Mouse (Mus musculus) lung, embryonic 15.5 days (tissue): ENCODE data around the gene Exo5. TPM values are rescaled to one million over a fixed set of nuclear protein-coding genes. Genes with fewer than 3 reads are reported as not detected.

Source experiments
- ATAC-seq: fragments of 200-750 bp; cut with Nextera tagmentation; 2 replicates; pipeline ENCODE4 v1.8.0; 2017; ENCODE audit warnings: moderate number of reproducible peaks, borderline replicate concordance; ENCODE audit not compliant: low FRiP score, low TSS enrichment; ENCODE audit errors: extremely low read depth
- H3K27ac ChIP-seq: fragments of 300-500 bp; sonication (generic); 2 replicates; pipeline ENCODE4 v1.5.1; 2015; ENCODE audit warnings: moderate library complexity, mild to moderate bottlenecking, inconsistent platforms
- H3K27me3 ChIP-seq: fragments of 300-500 bp; sonication (generic); 2 replicates; pipeline ENCODE4 v1.6.1; 2015; ENCODE audit warnings: inconsistent platforms
- H3K36me3 ChIP-seq: fragments of 300-500 bp; sonication (generic); 2 replicates; pipeline ENCODE4 v1.6.1; 2015; ENCODE audit warnings: inconsistent platforms
- H3K4me1 ChIP-seq: fragments of 300-500 bp; sonication (generic); 2 replicates; pipeline ENCODE4 v1.6.1; 2015; ENCODE audit warnings: inconsistent platforms
- H3K4me2 ChIP-seq: fragments of 300-500 bp; sonication (generic); 2 replicates; pipeline ENCODE4 v1.6.1; 2015; ENCODE audit warnings: inconsistent platforms, mild to moderate bottlenecking, moderate library complexity
- H3K4me3 ChIP-seq: fragments of 300-500 bp; sonication (generic); 2 replicates; pipeline ENCODE4 v1.5.1; 2015; ENCODE audit warnings: mild to moderate bottlenecking, inconsistent platforms
- H3K9ac ChIP-seq: fragments of 300-500 bp; sonication (generic); 2 replicates; pipeline ENCODE4 v1.6.1; 2015; ENCODE audit warnings: inconsistent platforms
- H3K9me3 ChIP-seq: fragments of 300-500 bp; sonication (generic); 2 replicates; pipeline ENCODE4 v1.6.1; 2016; ENCODE audit warnings: inconsistent platforms
- WGBS: fragments of 180-500 bp; shearing (Covaris S2); methylation state at CpG from one replicate; pipeline ENCODE4 v1.1.7; 2015; 5-methylcytosine and 5-hydroxymethylcytosine counted together
- microRNA-seq: library from miRNA; unstranded; fragments of <30 nt; microRNA quantifications from one replicate; pipeline ENCODE4, GENCODE M21; 2016
- polyA plus RNA-seq: library from polyadenylated mRNA; unstranded; fragments of >200 nt; fragmentation: Nextera tagmentation; extraction: Ambion mirVana; gene quantifications from 2 replicates; pipeline ENCODE4 v1.2.1, GENCODE M21; 2015

The Exo5 gene
- polyA plus RNA-seq, 1 experiment from 2014 or later = 27.9 TPM

DNA sequence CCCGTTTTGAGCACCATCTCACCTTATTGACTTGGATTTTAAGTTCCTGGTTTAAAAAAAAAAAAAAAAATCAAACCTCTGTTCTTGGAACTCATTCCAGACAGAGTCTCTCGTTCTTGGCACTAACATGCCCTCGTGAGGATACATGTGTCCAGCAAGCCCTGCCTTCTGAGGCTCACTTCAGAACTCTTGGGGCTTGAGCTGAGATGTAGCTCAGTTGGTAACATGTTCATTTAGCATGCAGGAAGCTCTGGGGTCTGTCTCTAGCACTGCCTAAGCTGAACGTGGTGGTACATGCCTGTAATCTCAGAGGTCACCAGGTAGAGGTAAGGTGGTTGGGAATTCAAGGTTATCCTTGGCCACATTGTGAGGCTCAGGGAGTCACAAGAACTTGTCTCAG lies 38.7 kb downstream of the Exo5 start:
- Histone ChIP-seq H3K4me3 (no peak overlapping the region), H3K4me1 (peaks cover 16% of the 10 kb centered on the region), H3K4me2 (no peak overlapping the region), H3K27me3 (no peaks in the 10 kb centered on the region), H3K36me3 (no peaks in the 10 kb centered on the region), H3K9ac (no peak overlapping the region), H3K27ac (no peak overlapping the region), H3K9me3 (no peaks in the 10 kb centered on the region)
- WGBS = 10% methylated on average over 4 of the region's 4 CpGs
- ATAC-seq = no peak

DNA sequence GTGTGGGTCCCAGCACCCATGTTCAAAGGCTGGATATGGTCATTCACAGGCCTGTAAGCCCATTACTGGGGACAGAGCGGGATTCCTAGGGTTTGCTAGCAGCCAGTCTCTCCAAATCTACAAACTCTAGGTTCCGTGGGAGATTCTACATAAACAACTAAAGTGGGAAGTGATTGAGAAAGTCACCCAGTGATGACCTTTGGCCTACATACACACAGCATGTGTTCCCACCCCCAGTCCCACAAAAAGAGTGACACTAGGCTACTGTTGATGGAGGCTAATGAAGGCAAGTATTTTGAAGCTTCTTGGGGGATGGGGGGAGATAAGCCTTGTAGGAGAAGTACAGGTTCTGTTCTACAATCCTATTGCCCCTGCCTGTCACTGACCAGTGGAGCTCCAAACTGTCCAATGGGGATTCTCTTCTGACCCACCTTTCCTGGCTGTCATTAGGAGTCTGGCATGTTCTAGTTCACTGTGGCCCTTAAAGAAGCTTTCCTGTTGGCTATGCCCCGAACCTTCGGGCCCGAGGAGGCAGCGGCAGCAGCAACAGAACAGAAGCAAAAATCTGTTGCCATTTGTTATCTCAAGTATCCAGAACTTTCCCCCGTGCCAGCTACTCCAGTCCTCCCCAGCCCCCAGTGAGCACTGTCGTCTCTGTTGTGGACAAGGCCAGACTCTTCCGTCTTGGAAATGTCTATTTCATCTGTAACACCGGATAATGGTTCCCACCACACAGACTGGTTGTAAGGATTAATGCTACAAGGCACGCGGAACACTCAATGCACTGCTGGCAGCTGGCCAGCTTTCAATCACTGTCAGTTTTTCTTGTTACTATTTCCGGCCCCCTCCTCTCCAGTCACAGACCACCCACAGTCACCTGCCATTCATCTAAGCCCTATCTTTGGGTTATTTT lies 39.4 kb downstream of the Exo5 start:
- no peak overlapping the region for H3K4me3 ChIP-seq
- H3K4me2 ChIP-seq = 0 out of 2 replicates have a peak overlapping the region, but pooled peaks have one; percentile 22
- H3K9me3 ChIP-seq = no peaks in the 10 kb centered on the region
- no peak for ATAC-seq
- no peak overlapping the region for H3K27ac ChIP-seq
- H3K9ac ChIP-seq = no peak overlapping the region
- WGBS = 11% methylated on average over 13 of the region's 13 CpGs
- no peaks in the 10 kb centered on the region for H3K27me3 ChIP-seq
- H3K36me3 ChIP-seq = no peaks in the 10 kb centered on the region
- peaks cover 16% of the 10 kb centered on the region for H3K4me1 ChIP-seq

DNA sequence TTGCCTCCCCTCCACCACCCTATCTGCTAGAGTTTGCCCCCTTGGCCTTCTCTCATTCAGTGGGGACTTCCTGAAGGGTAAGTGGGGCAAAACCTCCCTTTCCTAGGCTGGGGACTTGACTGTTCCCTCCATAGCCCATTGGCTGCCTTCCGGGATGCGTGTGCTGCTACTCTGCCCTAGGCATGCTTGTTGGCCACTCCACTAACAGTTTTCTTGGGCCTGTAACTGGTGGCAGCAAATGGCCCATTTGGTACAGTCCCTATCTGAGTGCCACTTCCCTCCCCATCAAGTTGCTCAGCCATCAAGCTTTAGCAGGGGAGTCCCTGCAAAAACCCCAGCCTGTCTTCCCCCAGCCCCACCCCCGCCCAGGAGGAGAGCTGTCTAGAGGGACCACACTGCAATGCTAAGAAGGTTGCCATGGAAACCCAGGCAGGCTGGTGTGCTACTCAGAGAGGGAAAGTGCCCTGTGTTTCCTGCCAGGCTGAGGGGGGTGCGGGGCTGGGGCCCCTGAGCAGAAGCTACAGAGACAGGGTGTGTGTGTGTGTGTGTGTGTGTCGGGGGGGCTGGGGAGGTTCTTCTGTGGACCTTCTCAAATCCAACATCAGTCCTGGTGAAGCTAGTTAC lies 42.7 kb downstream of the Exo5 start:
- Histone ChIP-seq H3K4me3 (no peak overlapping the region), H3K36me3 (no peaks in the 10 kb centered on the region), H3K9ac (no peak overlapping the region), H3K4me1 (peaks cover 16% of the 10 kb centered on the region), H3K27me3 (no peaks in the 10 kb centered on the region), H3K27ac (no peak overlapping the region), H3K9me3 (no peaks in the 10 kb centered on the region), H3K4me2 (no peak overlapping the region)
- ATAC-seq = no peak
- 39% methylated on average over 5 of the region's 5 CpGs for WGBS

DNA sequence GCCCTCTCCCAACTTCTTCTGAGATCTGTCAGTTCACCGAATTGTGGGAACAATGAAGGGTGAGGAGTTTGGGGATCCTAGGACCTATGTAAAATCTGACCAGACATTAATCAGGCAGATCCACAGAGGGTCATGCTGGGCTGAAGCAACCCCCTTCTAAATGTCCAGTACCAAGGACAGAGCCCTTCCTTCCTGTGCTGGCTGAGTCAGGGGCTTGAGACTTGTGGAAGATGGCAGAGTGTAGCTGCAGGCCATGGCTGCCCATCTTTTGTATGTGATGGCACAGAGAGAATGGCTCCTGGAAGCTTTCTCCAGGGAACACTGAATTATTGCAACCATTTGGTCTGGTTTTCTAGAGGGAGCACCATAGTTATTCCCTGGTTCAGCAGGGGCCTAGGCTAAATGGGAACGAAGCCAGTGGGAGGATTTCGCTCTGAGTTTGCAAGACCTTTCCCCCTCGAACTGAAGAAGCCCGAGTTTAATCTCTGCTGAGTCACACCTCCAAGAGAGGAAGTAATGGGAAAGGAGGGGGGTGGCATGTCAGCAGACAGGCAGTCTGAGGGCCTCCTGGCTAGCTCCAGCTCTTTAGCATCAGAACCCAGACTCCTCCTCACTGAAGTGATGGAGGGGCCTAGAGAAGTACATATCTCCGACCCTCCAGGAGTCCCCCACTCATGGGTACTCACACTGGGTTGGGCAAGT lies 43.9 kb downstream of the Exo5 start:
- H3K4me3 ChIP-seq = no peak overlapping the region
- peaks cover 11% of the 10 kb centered on the region for H3K4me1 ChIP-seq
- H3K4me2 ChIP-seq = no peak overlapping the region
- no peak overlapping the region for H3K9ac ChIP-seq
- H3K9me3 ChIP-seq = no peaks in the 10 kb centered on the region
- no peak for ATAC-seq
- no peak overlapping the region for H3K27ac ChIP-seq
- H3K36me3 ChIP-seq = no peaks in the 10 kb centered on the region
- no peaks in the 10 kb centered on the region for H3K27me3 ChIP-seq
- WGBS = 39% methylated on average over 6 of the region's 6 CpGs

DNA sequence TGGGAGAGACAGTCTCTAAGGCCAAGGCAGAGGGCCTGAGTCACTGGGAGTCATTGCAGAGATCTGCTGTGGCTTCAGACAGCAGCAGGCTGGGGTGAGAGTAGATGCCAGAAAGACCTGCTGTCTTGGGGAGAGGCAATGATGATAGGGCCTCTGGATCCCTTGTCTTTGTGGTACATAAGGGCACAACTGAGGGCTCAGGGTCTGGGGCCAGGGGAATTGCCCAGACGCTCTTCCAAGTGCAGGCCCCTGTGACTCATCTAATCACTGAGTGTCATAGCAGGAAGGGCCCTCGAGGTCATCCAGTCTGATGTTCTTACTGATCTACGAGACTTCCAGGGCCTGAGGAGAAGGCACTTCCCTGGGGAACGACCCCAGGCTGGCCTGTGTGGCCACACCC lies 45.4 kb downstream of the Exo5 start:
- no peaks in the 10 kb centered on the region for H3K4me1 ChIP-seq
- H3K27ac ChIP-seq = no peak overlapping the region
- no peak overlapping the region for H3K9ac ChIP-seq
- 23% methylated on average over 4 of the region's 4 CpGs for WGBS
- no peak for ATAC-seq
- no peaks in the 10 kb centered on the region for H3K36me3 ChIP-seq
- H3K27me3 ChIP-seq = no peaks in the 10 kb centered on the region
- no peaks in the 10 kb centered on the region for H3K9me3 ChIP-seq
- H3K4me2 ChIP-seq = no peak overlapping the region
- H3K4me3 ChIP-seq = no peak overlapping the region

DNA sequence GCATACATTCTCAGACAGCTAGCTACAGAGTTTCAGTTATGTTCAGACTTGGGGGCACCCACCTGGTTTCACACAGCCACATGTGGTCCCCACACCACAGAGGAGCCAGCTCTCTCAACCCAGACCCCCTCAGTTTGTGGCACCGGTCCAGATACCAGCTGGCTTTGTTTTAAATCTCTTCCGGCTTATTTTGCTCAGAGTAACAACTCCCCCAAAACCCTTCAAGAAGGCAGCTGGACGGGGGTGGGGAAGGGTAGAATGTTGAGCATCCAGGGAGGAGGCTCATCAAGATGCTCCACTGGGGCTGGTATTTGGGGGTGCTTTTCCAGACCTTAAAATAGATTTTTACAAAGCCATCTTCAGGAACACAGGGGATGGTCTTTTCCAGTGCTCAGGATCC lies 46.1 kb downstream of the Exo5 start:
- H3K36me3 ChIP-seq = no peaks in the 10 kb centered on the region
- ATAC-seq = no peak
- H3K27ac ChIP-seq = no peak overlapping the region
- no peak overlapping the region for H3K4me3 ChIP-seq
- H3K27me3 ChIP-seq = no peaks in the 10 kb centered on the region
- H3K9me3 ChIP-seq = no peaks in the 10 kb centered on the region
- H3K9ac ChIP-seq = no peak overlapping the region
- no peaks in the 10 kb centered on the region for H3K4me1 ChIP-seq
- no peak overlapping the region for H3K4me2 ChIP-seq
- WGBS = 43% methylated on average over 3 of the region's 3 CpGs

DNA sequence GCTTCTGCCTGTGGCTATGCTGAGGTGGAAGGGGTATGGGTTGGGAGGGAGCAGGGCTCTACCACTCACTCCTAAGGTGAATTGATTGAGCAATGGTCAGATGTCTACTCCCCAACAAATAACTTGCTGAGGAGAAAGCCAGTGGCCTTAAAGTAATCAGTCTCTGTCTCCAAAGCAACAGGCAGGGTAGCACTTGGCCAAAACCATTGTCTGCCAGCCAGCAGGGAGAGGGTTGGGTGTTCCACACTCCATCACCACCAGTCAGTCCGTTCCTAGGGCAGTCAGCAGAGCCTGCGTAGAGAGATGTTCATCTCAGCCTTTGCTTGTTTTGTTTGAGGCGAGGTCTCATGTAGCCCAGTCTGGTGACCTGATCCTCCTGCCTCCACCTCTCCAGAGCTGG lies 48.9 kb downstream of the Exo5 start:
- no peak for ATAC-seq
- no peaks in the 10 kb centered on the region for H3K27me3 ChIP-seq

More for the DNA sequence above, 48.9 kb downstream of the Exo5 start:
- no peaks in the 10 kb centered on the region for H3K9me3 ChIP-seq
- no peak overlapping the region for H3K4me2 ChIP-seq
- H3K4me1 ChIP-seq = no peaks in the 10 kb centered on the region
- WGBS = 51% methylated on average over 3 of the region's 3 CpGs
- H3K36me3 ChIP-seq = no peaks in the 10 kb centered on the region
- no peak overlapping the region for H3K9ac ChIP-seq
- H3K4me3 ChIP-seq = no peak overlapping the region
- H3K27ac ChIP-seq = no peak overlapping the region

Small RNA genes lying within 50 kb of the gene (microRNA-seq; reads per million reads assigned to microRNA genes)
- gene Mir7015 = not detected

Other genes starting within 250 kb of the Exo5 start
- gene Kcnq4, start 176.4 kb downstream of the Exo5 start, polyA plus RNA-seq = 4.4 and 4.9 TPM in 2 replicates
- 93.7 and 99.5 TPM in 2 replicates for gene Nfyc, start 93.4 kb downstream of the Exo5 start, polyA plus RNA-seq
- 0.57 and 0.72 TPM in 2 replicates for gene Rims3, start 70.2 kb downstream of the Exo5 start, polyA plus RNA-seq
- gene Zfp69, start 26.7 kb upstream of the Exo5 start, polyA plus RNA-seq = 9.0 and 10.0 TPM in 2 replicates
- 14.3 and 14.5 TPM in 2 replicates for gene Smap2, start 92.2 kb upstream of the Exo5 start, polyA plus RNA-seq
- 12.3 and 12.5 TPM in 2 replicates for gene Col9a2, start 114.4 kb upstream of the Exo5 start, polyA plus RNA-seq
- gene Zmpste24, start 173.2 kb upstream of the Exo5 start, polyA plus RNA-seq = 38.2 and 39.9 TPM in 2 replicates
- not detected in 2 replicates for gene Tmco2, start 184.2 kb upstream of the Exo5 start, polyA plus RNA-seq